Mouse (Mus musculus) hindbrain, embryonic 12.5 days (tissue): ENCODE results near the gene Ppara. TPM values are rescaled to one million over a fixed set of nuclear protein-coding genes. Genes with fewer than 3 reads are reported as not detected.
A peak's percentile ranks its signal among the peaks of the same experiment; 100 is the strongest.

Experiments used
- ATAC-seq: fragments of 200-750 bp; cut with Nextera tagmentation; 2 replicates; pipeline ENCODE4 v1.8.0; 2017; ENCODE audit warnings: moderate TSS enrichment; ENCODE audit not compliant: low FRiP score
- H3K27ac ChIP-seq: fragments of 300-500 bp; sonication (generic); 2 replicates; pipeline ENCODE4 v1.5.1; 2016; ENCODE audit warnings: mild to moderate bottlenecking
- H3K27me3 ChIP-seq: fragments of 300-500 bp; sonication (generic); 2 replicates; pipeline ENCODE4 v1.6.1; 2016; ENCODE audit warnings: mild to moderate bottlenecking
- H3K36me3 ChIP-seq: fragments of 300-500 bp; sonication (generic); 2 replicates; pipeline ENCODE4 v1.6.1; 2016; ENCODE audit warnings: mild to moderate bottlenecking
- H3K4me1 ChIP-seq: fragments of 300-500 bp; sonication (generic); 2 replicates; pipeline ENCODE4 v1.6.1; 2016
- H3K4me2 ChIP-seq: fragments of 300-500 bp; sonication (generic); replicated peaks from 2 replicates; pipeline ENCODE4 v1.6.1; 2016; ENCODE audit warnings: mild to moderate bottlenecking
- H3K4me3 ChIP-seq: fragments of 300-500 bp; sonication (generic); 2 replicates; pipeline ENCODE4 v1.5.1; 2016; ENCODE audit warnings: mild to moderate bottlenecking
- H3K9ac ChIP-seq: fragments of 300-500 bp; sonication (generic); 2 replicates; pipeline ENCODE4 v1.6.1; 2016; ENCODE audit warnings: mild to moderate bottlenecking, moderate library complexity
- H3K9me3 ChIP-seq: fragments of 300-500 bp; sonication (generic); replicated peaks from 2 replicates; pipeline ENCODE4 v1.6.1; 2016; ENCODE audit warnings: mild to moderate bottlenecking
- WGBS: fragments of 180-500 bp; shearing (Covaris S2); methylation state at CpG from one replicate; pipeline ENCODE4 v1.1.7; 2016; 5-methylcytosine and 5-hydroxymethylcytosine counted together
- polyA plus RNA-seq: library from polyadenylated mRNA; unstranded; fragments of >200 nt; fragmentation: Nextera tagmentation; extraction: Ambion mirVana; gene quantifications from 2 replicates; pipeline ENCODE4 v1.2.1, GENCODE M21; 2016

The Ppara gene
- polyA plus RNA-seq: 1.0 and 1.1 TPM in 2 replicates

GRCm38 (mm10) chr15:85734571-85735033 is at the start of gene Ppara:
TSS of gene Ppara (plus strand) at chr15:85734983.
- H3K27me3 ChIP-seq: peaks cover 82% of the 10 kb centered on the region
- WGBS: 2% methylated on average over 25 of the region's 28 CpGs
- no peak for ATAC-seq

DNA sequence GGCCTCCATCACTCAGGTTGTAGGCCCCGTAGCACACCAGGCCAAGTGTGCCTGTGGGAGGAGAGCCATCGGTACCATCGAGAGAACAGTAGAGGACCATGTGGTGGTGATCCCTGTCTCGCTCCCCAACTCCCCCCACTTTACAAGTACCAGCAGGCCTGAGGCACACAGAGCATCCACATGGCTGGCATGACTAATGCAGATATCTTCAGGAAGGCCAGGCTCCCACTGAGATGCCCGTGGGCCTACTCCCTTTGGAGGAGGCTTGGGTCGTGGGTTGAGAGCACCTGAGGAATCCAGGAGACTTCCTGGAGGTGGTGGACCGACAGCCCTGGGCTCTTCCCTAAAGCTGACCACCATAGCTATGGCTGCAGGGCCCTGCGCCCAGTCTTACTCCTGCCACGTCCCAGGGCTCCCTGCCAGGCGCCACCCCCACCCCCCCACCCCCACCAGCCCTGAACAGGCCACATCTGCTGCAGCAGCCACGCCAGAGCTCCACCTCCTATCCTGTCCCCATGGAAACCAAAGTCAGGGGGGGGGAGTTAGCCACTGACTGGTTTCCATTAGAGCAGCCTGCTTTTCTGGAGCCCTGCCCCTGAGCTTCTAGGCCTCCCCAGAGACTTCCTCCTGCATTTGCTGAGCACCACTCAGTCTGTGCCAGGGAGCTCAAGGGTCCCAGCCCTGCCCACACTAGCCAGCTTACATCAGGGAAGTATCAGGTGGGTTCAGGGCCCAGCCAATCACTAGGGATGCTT is 48.0 kb upstream of the Ppara start:
- H3K36me3 ChIP-seq: peaks cover 20% of the 10 kb centered on the region
- no peak overlapping the region for H3K9ac ChIP-seq
- peaks cover 29% of the 10 kb centered on the region for H3K4me1 ChIP-seq
- H3K4me2 ChIP-seq: no peak overlapping the region
- peak overlapping the region; percentile 64 for H3K27ac ChIP-seq
- no peaks in the 10 kb centered on the region; the same call in 1 of the 2 replicates for H3K27me3 ChIP-seq
- no peak overlapping the region for H3K4me3 ChIP-seq
- peak; percentile 77 for ATAC-seq
- H3K9me3 ChIP-seq: no peaks in the 10 kb centered on the region
- WGBS: 59% methylated on average over 11 of the region's 11 CpGs

More at GRCm38 (mm10) chr15:85734571-85735033, at the start of gene Ppara:
- H3K36me3 ChIP-seq: no peaks in the 10 kb centered on the region
- peak within 1 kb of the TSS; percentile 82 for H3K4me2 ChIP-seq
- no peak within 1 kb of the TSS for H3K27ac ChIP-seq
- peaks cover 14% of the 10 kb centered on the region for H3K4me1 ChIP-seq
- peak within 1 kb of the TSS; percentile 63 for H3K9ac ChIP-seq
- peak within 1 kb of the TSS; percentile 65 for H3K4me3 ChIP-seq
- H3K9me3 ChIP-seq: no peaks in the 10 kb centered on the region

GRCm38 (mm10) chr15:85687630-85688410 is 47.0 kb upstream of the Ppara start:
- peak overlapping the region; percentile 64; the same call in 1 of the 2 replicates for H3K27ac ChIP-seq
- no peak overlapping the region for H3K4me2 ChIP-seq
- no peak overlapping the region for H3K4me3 ChIP-seq
- ATAC-seq: no peak
- H3K27me3 ChIP-seq: no peaks in the 10 kb centered on the region; the same call in 1 of the 2 replicates
- peaks cover 20% of the 10 kb centered on the region for H3K36me3 ChIP-seq
- H3K9ac ChIP-seq: no peak overlapping the region
- 73% methylated on average over 15 of the region's 15 CpGs for WGBS
- H3K9me3 ChIP-seq: no peaks in the 10 kb centered on the region
- H3K4me1 ChIP-seq: peaks cover 29% of the 10 kb centered on the region

GRCm38 (mm10) chr15:85688734-85689133 is 46.0 kb upstream of the Ppara start:
- ATAC-seq: no peak
- peaks cover 16% of the 10 kb centered on the region for H3K36me3 ChIP-seq
- H3K9ac ChIP-seq: no peak overlapping the region
- WGBS: 52% methylated on average over 6 of the region's 6 CpGs
- peaks cover 29% of the 10 kb centered on the region for H3K4me1 ChIP-seq
- no peak overlapping the region for H3K4me3 ChIP-seq
- H3K9me3 ChIP-seq: no peaks in the 10 kb centered on the region
- no peak overlapping the region for H3K4me2 ChIP-seq
- peaks cover 9% of the 10 kb centered on the region for H3K27me3 ChIP-seq
- H3K27ac ChIP-seq: no peak overlapping the region

GRCm38 (mm10) chr15:85689523-85689922 is 45.3 kb upstream of the Ppara start:
- H3K4me2 ChIP-seq: no peak overlapping the region
- H3K36me3 ChIP-seq: peaks cover 17% of the 10 kb centered on the region
- H3K4me3 ChIP-seq: no peak overlapping the region
- no peak overlapping the region for H3K9ac ChIP-seq
- H3K27me3 ChIP-seq: peaks cover 12% of the 10 kb centered on the region
- no peaks in the 10 kb centered on the region for H3K9me3 ChIP-seq
- 90% methylated on average over 6 of the region's 6 CpGs for WGBS
- H3K4me1 ChIP-seq: peaks cover 29% of the 10 kb centered on the region
- no peak overlapping the region for H3K27ac ChIP-seq
- no peak for ATAC-seq

DNA sequence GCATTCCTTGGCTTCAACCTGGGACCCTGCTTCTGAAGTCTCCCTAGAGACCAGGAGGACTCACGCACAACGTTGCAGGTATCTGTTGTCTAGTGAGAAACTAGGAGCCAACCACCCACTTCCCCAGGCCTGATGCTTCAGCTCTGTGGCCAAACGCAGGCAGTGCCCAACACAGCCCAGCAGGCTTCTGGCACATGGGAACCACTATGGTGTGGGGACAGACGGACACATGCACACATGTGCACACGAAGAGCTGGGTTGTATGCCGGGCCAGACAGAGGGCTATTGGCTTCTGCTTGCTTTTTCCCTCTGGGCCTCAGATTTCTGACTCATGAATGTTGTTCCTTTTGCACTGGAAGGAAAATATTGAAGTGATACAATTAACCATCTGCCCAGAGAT is 44.7 kb upstream of the Ppara start:
- Histone ChIP-seq H3K4me2 (no peak overlapping the region), H3K9ac (no peak overlapping the region), H3K27ac (no peak overlapping the region), H3K36me3 (peaks cover 22% of the 10 kb centered on the region), H3K9me3 (no peaks in the 10 kb centered on the region), H3K4me3 (no peak overlapping the region), H3K4me1 (peaks cover 29% of the 10 kb centered on the region), H3K27me3 (peaks cover 12% of the 10 kb centered on the region)
- 91% methylated on average over 6 of the region's 6 CpGs for WGBS
- ATAC-seq: no peak

DNA sequence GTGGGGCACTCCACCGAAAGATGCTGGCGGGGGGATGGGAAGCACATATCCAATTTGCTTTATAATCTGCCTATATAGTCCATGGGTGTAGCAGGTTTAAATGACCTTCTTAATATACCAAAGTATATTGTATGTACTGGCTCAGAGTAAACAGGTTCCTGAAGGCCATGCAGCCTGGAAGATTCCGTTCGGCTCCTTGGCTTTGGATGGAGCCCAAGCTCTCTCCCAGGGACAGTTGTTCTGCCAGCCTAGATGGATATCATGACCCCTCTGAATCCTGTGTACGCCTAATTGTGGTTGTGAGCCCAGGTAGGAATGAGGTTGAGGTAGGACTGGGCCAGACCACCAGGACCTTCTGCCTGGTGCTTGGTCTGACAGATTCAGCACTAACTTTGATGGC is 43.9 kb upstream of the Ppara start:
- H3K4me2 ChIP-seq: no peak overlapping the region
- no peaks in the 10 kb centered on the region for H3K9me3 ChIP-seq
- H3K27me3 ChIP-seq: peaks cover 12% of the 10 kb centered on the region
- no peak overlapping the region for H3K4me3 ChIP-seq
- H3K27ac ChIP-seq: no peak overlapping the region
- H3K9ac ChIP-seq: no peak overlapping the region
- peaks cover 28% of the 10 kb centered on the region for H3K4me1 ChIP-seq
- WGBS: 96% methylated on average over 5 of the region's 5 CpGs
- peaks cover 30% of the 10 kb centered on the region for H3K36me3 ChIP-seq
- ATAC-seq: no peak

DNA sequence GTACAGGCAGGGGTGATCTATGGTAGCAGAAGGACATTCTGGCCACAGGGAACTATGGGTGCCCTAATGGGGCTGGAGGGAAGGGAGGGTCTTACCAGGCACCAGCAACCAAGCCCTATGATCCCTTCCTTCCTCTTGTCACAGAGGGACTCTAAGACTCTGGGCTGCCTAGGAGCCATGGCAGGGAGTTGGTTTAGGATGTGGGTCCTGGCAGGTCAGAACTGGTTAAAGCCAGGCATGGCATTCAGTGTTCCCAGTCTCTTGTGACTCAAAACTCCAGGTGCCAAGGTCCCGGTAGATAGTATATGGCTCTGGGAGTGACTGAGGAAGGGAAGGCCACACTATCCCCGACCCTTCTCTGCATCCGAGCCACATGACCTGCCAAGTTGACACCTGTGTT is 41.7 kb upstream of the Ppara start:
- Histone ChIP-seq H3K27ac (no peak overlapping the region), H3K36me3 (peaks cover 47% of the 10 kb centered on the region), H3K4me3 (no peak overlapping the region), H3K9me3 (no peaks in the 10 kb centered on the region), H3K4me2 (no peak overlapping the region), H3K27me3 (peaks cover 12% of the 10 kb centered on the region), H3K9ac (no peak overlapping the region), H3K4me1 (peaks cover 7% of the 10 kb centered on the region)
- 85% methylated on average over 3 of the region's 3 CpGs for WGBS
- ATAC-seq: no peak

DNA sequence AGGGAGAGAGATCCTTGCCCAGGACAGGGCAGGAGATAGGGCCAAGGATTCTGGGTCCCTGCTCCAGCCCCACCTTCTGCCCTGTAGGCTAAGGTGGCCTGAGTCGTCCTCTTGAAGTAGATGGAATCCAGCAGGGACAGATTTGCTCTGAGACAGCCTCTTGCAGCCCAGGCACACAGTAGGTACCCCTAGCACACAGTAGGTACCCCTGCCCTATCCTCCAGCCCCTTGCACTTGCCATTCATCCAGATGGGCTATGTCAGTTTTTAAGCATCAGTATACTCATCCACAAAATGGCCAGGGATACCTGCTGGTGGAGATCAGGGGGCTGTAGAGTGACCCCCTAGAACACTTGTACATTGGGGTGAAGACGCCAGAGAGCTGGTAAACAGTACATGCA is 41.0 kb upstream of the Ppara start:
- no peak overlapping the region for H3K9ac ChIP-seq
- ATAC-seq: no peak
- H3K27me3 ChIP-seq: peaks cover 12% of the 10 kb centered on the region
- H3K4me1 ChIP-seq: peaks cover under 1% of the 10 kb centered on the region
- no peak overlapping the region for H3K4me2 ChIP-seq
- 79% methylated on average over 2 of the region's 2 CpGs for WGBS
- H3K27ac ChIP-seq: no peak overlapping the region
- H3K4me3 ChIP-seq: no peak overlapping the region
- no peaks in the 10 kb centered on the region for H3K9me3 ChIP-seq
- H3K36me3 ChIP-seq: peaks cover 54% of the 10 kb centered on the region

DNA sequence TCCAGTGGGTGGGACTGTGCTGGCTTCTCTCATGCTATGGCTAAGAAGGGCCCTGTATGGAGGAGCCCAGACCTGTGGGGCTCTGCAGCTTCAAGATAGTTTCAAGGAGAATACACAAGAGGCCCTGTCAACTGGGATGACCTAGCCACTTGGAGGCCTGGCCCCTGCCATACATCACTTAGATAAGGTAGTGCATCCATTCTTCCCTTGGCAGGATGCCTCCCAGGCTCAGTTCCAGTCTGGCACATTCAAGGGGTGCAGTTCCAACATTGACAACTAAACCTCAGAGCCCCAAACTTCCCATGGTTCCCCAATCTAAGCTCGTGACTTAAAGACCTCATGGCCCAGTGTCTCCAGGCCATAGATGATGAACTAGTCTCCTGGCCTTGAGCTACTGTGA is 40.4 kb upstream of the Ppara start:
- H3K4me2 ChIP-seq: no peak overlapping the region
- H3K27ac ChIP-seq: no peak overlapping the region
- H3K27me3 ChIP-seq: peaks cover 12% of the 10 kb centered on the region
- H3K9me3 ChIP-seq: no peaks in the 10 kb centered on the region
- 88% methylated on average over 1 of the region's 1 CpGs for WGBS
- no peaks in the 10 kb centered on the region for H3K4me1 ChIP-seq
- peaks cover 58% of the 10 kb centered on the region for H3K36me3 ChIP-seq
- no peak for ATAC-seq
- H3K9ac ChIP-seq: no peak overlapping the region
- H3K4me3 ChIP-seq: no peak overlapping the region

DNA sequence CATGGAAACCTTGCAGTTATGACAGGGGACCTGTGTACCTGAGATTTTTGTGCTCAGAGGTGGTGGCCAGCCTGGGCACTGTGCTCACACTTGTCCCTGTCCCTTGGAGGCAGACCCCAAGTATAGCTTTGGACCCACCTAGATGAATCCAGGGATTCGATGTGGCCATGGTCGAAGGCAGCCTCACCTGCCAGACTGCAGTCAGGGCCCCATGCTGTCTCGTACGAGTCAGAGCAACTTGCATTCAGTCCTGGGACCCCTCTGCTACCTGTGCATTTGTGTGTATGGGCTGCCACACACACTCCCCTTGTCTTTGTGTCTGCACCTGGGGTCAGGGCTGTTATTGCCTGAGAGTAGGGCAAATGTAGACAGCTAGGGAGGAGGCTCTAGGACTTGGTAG is 39.5 kb upstream of the Ppara start:
- Histone ChIP-seq H3K27ac (no peak overlapping the region), H3K4me1 (no peaks in the 10 kb centered on the region), H3K27me3 (peaks cover 12% of the 10 kb centered on the region; the same call in 1 of the 2 replicates), H3K9ac (no peak overlapping the region), H3K4me3 (no peak overlapping the region), H3K4me2 (no peak overlapping the region), H3K9me3 (no peaks in the 10 kb centered on the region), H3K36me3 (peaks cover 59% of the 10 kb centered on the region)
- no peak for ATAC-seq
- 92% methylated on average over 4 of the region's 4 CpGs for WGBS

GRCm38 (mm10) chr15:85698345-85699034 is 36.3 kb upstream of the Ppara start:
- Histone ChIP-seq H3K4me3 (no peak overlapping the region), H3K27me3 (peaks cover 6% of the 10 kb centered on the region; the same call in 1 of the 2 replicates), H3K9ac (no peak overlapping the region), H3K36me3 (peaks cover 83% of the 10 kb centered on the region), H3K27ac (no peak overlapping the region), H3K4me1 (peaks cover 16% of the 10 kb centered on the region), H3K4me2 (no peak overlapping the region), H3K9me3 (no peaks in the 10 kb centered on the region)
- no peak for ATAC-seq
- WGBS: 89% methylated on average over 14 of the region's 14 CpGs
